Mouse (Mus musculus): ENCODE measurements around the gene Ttc32.

GRCm38 (mm10) chr12:9016376-9016775, 13.4 kb upstream of the Ttc32 start:
- TF ChIP-seq EP300 (IDR thresholded peaks at IDR 0.05; ENCODE audit: insufficient read depth, low read depth, low read length) (no peak), CTCF (IDR thresholded peaks at IDR 0.05) (no peak)

Data from heart, adult 2 months (tissue).